In genomic region chr9:102241546-102241945, GRCm38 (mm10) we compare ENCODE assay signal across 14 mouse cellular contexts.
"Had no signal": no experiment of that assay in that cellular context is flagged by ENCODE, and none has a peak within 500 bp of the region (broad histone marks: within the 10 kb centered on the region; RNA-seq: fewer than 3 reads in every experiment).

No protein-coding gene starts in this region.

- H3K36me3 ChIP-seq: limb, embryonic 13.5 days; midbrain, embryonic 10.5 days; neural tube, embryonic 12.5 days had no signal

- H3K4me1 ChIP-seq: limb, embryonic 13.5 days had no signal

- H3K4me2 ChIP-seq: limb, embryonic 13.5 days; liver, embryonic 11.5 days; lung, embryonic 14.5 days; neural tube, embryonic 12.5 days had no signal

- H3K4me3 ChIP-seq: layer of hippocampus, adult 2 months; limb, embryonic 13.5 days; midbrain, embryonic 10.5 days; myocyte; neural tube, embryonic 12.5 days had no signal

- DNase-seq: kidney, postnatal 4 days; left cerebral cortex, postnatal 4 days; lung, embryonic 14.5 days; lung, postnatal 10 days; lung, postnatal 4 days; midbrain, embryonic 14.5 days; thymus, adult 18-20 months; thymus, postnatal 14 days had no signal

- H3K27ac ChIP-seq: layer of hippocampus, adult 2 months; limb, embryonic 13.5 days; midbrain, embryonic 10.5 days; neural tube, embryonic 12.5 days had no signal

- H3K9me3 ChIP-seq: limb, embryonic 13.5 days; midbrain, embryonic 10.5 days; neural tube, embryonic 12.5 days had no signal

- H3K27me3 ChIP-seq: limb, embryonic 13.5 days had no signal

- H3K9ac ChIP-seq: limb, embryonic 13.5 days; lung, embryonic 14.5 days; neural tube, embryonic 12.5 days had no signal
